Mouse (Mus musculus) liver, postnatal 0 days (tissue): Measurements from ENCODE around the gene Gm29427.

Experiments used
- CTCF ChIP-seq: sonication (generic); IDR thresholded peaks from 2 replicates; pipeline ENCODE4 v1.5.1; 2016; ENCODE audit warnings: antibody characterized with exemption, low read depth
- EP300 ChIP-seq: IDR thresholded peaks from 2 replicates; pipeline ENCODE4 v1.6.1; 2016; ENCODE audit warnings: antibody characterized with exemption, low read depth, mild to moderate bottlenecking

GRCm38 (mm10) chr1:130743775-130744174 is 28.2 kb upstream of the Gm29427 start:
- TF ChIP-seq CTCF (no peak), EP300 (no peak)
